Mouse (Mus musculus): ENCODE data around the gene Crcp.

DNA sequence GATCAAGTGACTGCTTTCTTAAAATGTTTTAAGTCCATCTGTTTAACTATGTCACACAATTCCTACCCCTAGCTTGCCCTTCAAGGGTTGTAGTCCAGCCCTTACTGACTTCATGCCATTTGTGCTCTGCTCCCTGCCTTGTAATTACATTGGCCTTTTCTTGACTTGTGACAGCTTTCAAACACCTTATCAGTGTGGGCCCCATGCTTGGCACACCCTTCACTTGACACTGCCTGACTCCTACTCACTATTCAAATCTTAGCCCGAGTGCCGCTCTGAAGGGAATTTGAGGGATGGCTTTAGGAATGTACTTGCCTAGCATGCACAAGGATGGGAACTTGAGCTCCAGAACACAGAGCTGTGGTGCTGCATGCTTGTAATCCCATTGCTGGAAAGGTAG is 68.7 kb downstream of the Crcp start:
- no peak for TF ChIP-seq POLR2A (IDR thresholded peaks at IDR 0.05; ENCODE audit: low read depth, low read length)
- no peak for TF ChIP-seq CTCF (IDR thresholded peaks at IDR 0.05; ENCODE audit: extremely low read depth, insufficient read depth, insufficient read length, insufficient replicate concordance)
